Mouse (Mus musculus) left cerebral cortex, adult 8-10 months (tissue): ENCODE data around the gene Tox4. TPM values are rescaled to one million over a fixed set of nuclear protein-coding genes. Genes with fewer than 3 reads are reported as not detected.

Experiments
- DNase-seq, 2 experiments: peaks; one replicate each; pipeline ENCODE4 v3.0.0; 2022; ENCODE audit warnings: low spot score in 2 of 2
- total RNA-seq, 4 experiments: library from RNA; stranded (reverse); gene quantifications; 2 replicates each; pipeline ENCODE4 v1.2.4; 2022

Tox4 gene
- total RNA-seq, 4 experiments from 2014 or later, result 57.5 to 72.6 (median 62.7) TPM

- DNase-seq, result no peak
Measured at GRCm38 (mm10) chr14:52313931-52314807, 35.2 kb downstream of the Tox4 start.

GRCm38 (mm10) chr14:52314808-52315150, 35.8 kb downstream of the Tox4 start:
- DNase-seq, result no peak

- no peak for DNase-seq
Measured at GRCm38 (mm10) chr14:52315283-52315780, 36.4 kb downstream of the Tox4 start.

GRCm38 (mm10) chr14:52315792-52316440, 37.0 kb downstream of the Tox4 start:
- DNase-seq, result peak; percentile 56 to 57

GRCm38 (mm10) chr14:52316441-52317225, 37.7 kb downstream of the Tox4 start:
- DNase-seq, result no peak

GRCm38 (mm10) chr14:52319361-52319760, 40.4 kb downstream of the Tox4 start:
- no peak for DNase-seq

- DNase-seq, result no peak
Measured at GRCm38 (mm10) chr14:52325890-52326289, 46.9 kb downstream of the Tox4 start.

- DNase-seq, result no peak
Measured at GRCm38 (mm10) chr14:52327375-52327901, 48.5 kb downstream of the Tox4 start.

- no peak for DNase-seq
Measured at GRCm38 (mm10) chr14:52327910-52328812, 49.2 kb downstream of the Tox4 start, which contains the start of gene Sall2. Sall2 (minus strand) TSS chr14:52328762.

- no peak for DNase-seq
Measured at GRCm38 (mm10) chr14:52331069-52331750, 52.3 kb downstream of the Tox4 start.

GRCm38 (mm10) chr14:52332171-52332570, 53.2 kb downstream of the Tox4 start:
- no peak for DNase-seq

- DNase-seq, result peak; percentile 52 to 55
Measured at GRCm38 (mm10) chr14:52338751-52339511, 60.0 kb downstream of the Tox4 start.

GRCm38 (mm10) chr14:52339512-52339852, 60.5 kb downstream of the Tox4 start:
- no peak for DNase-seq

Other genes with a start within 250 kb of the Tox4 start
- not detected for gene Olfr221, start 236.7 kb upstream of the Tox4 start, total RNA-seq
- 100 to 1,000 TPM; 182 to 218 (median 204) TPM for gene Hnrnpc, start 175.1 kb upstream of the Tox4 start, total RNA-seq
- 1 to 10 TPM in 3 of 4 experiments, under 1 TPM in 1; 0.91 to 3.1 (median 2.6) TPM for gene Rpgrip1, start 168.4 kb upstream of the Tox4 start, total RNA-seq
- gene Supt16, start 81.7 kb upstream of the Tox4 start, total RNA-seq, result 10 to 100 TPM; 59.0 to 62.8 (median 60.4) TPM
- gene Chd8, start 21.4 kb upstream of the Tox4 start, total RNA-seq, result 100 to 1,000 TPM; 103 to 130 (median 111) TPM
- gene Rab2b, start 399 bp downstream of the Tox4 start, total RNA-seq, result 10 to 100 TPM; 34.9 to 41.4 (median 38.6) TPM
- 10 to 100 TPM; 30.0 to 35.0 (median 32.4) TPM for gene Mettl3, start 26.0 kb downstream of the Tox4 start, total RNA-seq
- 10 to 100 TPM; 36.6 to 43.7 (median 40.9) TPM for gene Sall2, start 49.6 kb downstream of the Tox4 start, total RNA-seq
- not detected for gene Olfr1513, start 77.3 kb downstream of the Tox4 start, total RNA-seq
- not detected for gene Olfr1512, start 100.0 kb downstream of the Tox4 start, total RNA-seq
- gene Olfr1511, start 118.2 kb downstream of the Tox4 start, total RNA-seq, result not detected
- gene Olfr1510, start 135.2 kb downstream of the Tox4 start, total RNA-seq, result not detected
- gene Olfr1509, start 163.8 kb downstream of the Tox4 start, total RNA-seq, result not detected
- under 1 TPM in 1 of 4 experiments, not detected in 3; 0.08 TPM for gene Olfr1508, start 188.3 kb downstream of the Tox4 start, total RNA-seq
- under 1 TPM in 1 of 4 experiments, not detected in 3; 0.98 TPM for gene Olfr1507, start 216.6 kb downstream of the Tox4 start, total RNA-seq